Mouse (Mus musculus) cerebellum, adult 2 months (tissue): ENCODE measurements at regions not wholly inside any gene's neighbourhood (a gene's known extent, or its start where the extent isn't known, plus 50 kb on each side); places are given as distances from the start of the nearest gene placed in this dataset.
"Not testable (repeated sequence)": the region's sequence is repeated elsewhere in the genome, so short reads cannot be mapped to it uniquely, and the experiment has no call there.

ENCODE experiments used
- CTCF ChIP-seq: fragments of 200-500 bp; IDR thresholded peaks from 2 replicates; pipeline ENCODE4 v1.5.1; 2011; ENCODE audit warnings: low read depth, mild to moderate bottlenecking, control low read depth, low read length, moderate library complexity, borderline replicate concordance; ENCODE audit not compliant: insufficient read depth
- POLR2A ChIP-seq: fragments of 200-500 bp; IDR thresholded peaks from 2 replicates; pipeline ENCODE4 v1.6.1; 2011; ENCODE audit warnings: low read length, control low read depth, borderline replicate concordance; ENCODE audit not compliant: insufficient read depth

- not testable (repeated sequence) for TF ChIP-seq POLR2A, CTCF
These were observed 375.5 kb upstream of the Asap2 start for GRCm38 (mm10) chr12:20614766-20615165.
